Mouse (Mus musculus): Measurements from ENCODE around the gene Tapt1. TPM values are rescaled to one million over a fixed set of nuclear protein-coding genes. Genes with fewer than 3 reads are reported as not detected.

The Tapt1 gene
- polyA plus RNA-seq, 1 experiment from 2014 or later = 23.0 TPM

GRCm38 (mm10) chr5:44227462-44227840 lies 1.0 kb upstream of the Tapt1 start:
- H3K36me3 ChIP-seq (replicated peaks) = 0 out of 2 replicates have a peak, but pooled peaks cover 6% of the 10 kb centered on the region
- H3K9me3 ChIP-seq = no peaks in the 10 kb centered on the region
- H3K27me3 ChIP-seq (replicated peaks; ENCODE audit: low read depth, poor library complexity, severe bottlenecking) = no peaks in the 10 kb centered on the region
- peak overlapping the region; percentile 92 for H3K4me3 ChIP-seq
- peaks cover 37% of the 10 kb centered on the region for H3K4me1 ChIP-seq
- 11% methylated on average over 6 of the region's 6 CpGs for WGBS
- H3K27ac ChIP-seq (replicated peaks) = peak overlapping the region; percentile 97
- no peak for DNase-seq (ENCODE audit: low spot score)

DNA sequence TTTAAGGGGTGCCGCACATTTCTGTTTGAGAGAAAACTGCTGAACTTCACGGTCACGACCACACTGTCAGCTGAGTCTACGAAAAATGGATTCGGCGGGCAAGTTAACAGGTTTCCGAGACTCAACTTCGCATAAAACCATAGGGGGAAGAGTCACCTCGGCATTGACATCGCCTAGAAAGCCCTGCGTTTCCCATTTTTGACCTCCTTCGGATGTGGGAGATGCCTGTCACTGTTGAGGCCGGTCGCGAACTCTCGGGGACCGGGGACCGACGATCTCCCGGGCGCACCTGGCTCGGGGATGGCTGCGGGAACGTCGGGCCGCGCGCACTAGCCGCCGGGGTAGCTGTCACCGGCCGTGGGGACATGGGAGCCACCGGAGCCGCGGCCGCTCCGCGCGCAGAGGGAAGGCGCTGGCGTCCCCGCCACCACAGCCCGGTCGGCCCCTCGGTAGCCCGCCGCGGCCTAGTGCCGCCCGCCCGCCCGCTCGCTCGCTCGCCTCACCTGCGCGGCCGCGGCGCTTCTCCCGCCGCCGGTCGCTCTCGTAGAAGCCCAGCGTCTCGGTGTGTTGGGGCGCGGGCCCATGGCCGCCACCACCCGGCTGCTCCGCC lies 410 bp downstream of the Tapt1 start:
- Histone ChIP-seq H3K27me3 (replicated peaks; ENCODE audit: low read depth, poor library complexity, severe bottlenecking) (no peaks in the 10 kb centered on the region), H3K27ac (replicated peaks) (peak overlapping the region; percentile 97), H3K4me3 (peak overlapping the region; percentile 92), H3K36me3 (replicated peaks) (0 out of 2 replicates have a peak, but pooled peaks cover 6% of the 10 kb centered on the region), H3K4me1 (peaks cover 37% of the 10 kb centered on the region), H3K9me3 (no peaks in the 10 kb centered on the region)
- no peak for DNase-seq (ENCODE audit: low spot score)
- WGBS = under 1% methylated on average over 72 of the region's 72 CpGs

- H3K36me3 ChIP-seq (replicated peaks) = 0 out of 2 replicates have a peak, but pooled peaks cover 6% of the 10 kb centered on the region
- no peaks in the 10 kb centered on the region for H3K9me3 ChIP-seq
- no peak overlapping the region; the same call in 1 of the 2 replicates for H3K27ac ChIP-seq (replicated peaks)
- H3K27me3 ChIP-seq (replicated peaks; ENCODE audit: low read depth, poor library complexity, severe bottlenecking) = no peaks in the 10 kb centered on the region
- peaks cover 40% of the 10 kb centered on the region for H3K4me1 ChIP-seq
- peak; percentile 3 for DNase-seq (ENCODE audit: low spot score)
- 78% methylated on average over 4 of the region's 4 CpGs for WGBS
- peak overlapping the region; percentile 92 for H3K4me3 ChIP-seq
Measured at GRCm38 (mm10) chr5:44224916-44225600, 1.4 kb downstream of the Tapt1 start.

DNA sequence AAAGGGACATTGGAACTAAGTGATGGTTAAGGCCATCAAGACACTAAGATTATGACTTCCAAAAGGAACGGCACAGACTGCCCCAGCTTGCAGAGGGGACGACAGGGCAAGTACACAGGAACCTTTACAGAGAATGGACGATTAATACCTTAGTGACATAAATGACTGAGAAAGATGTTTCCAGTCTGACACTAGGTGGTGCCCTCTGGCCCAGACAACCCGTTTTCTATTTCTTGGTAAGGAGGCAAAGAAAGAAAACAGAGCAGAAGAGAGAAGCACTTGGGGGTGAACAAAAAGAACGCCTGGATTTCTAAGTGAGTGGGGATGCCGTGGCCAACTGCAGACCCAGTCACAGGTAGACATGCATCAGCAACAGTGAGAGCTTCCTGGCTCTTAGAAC lies 2.2 kb downstream of the Tapt1 start:
- 38% methylated on average over 6 of the region's 6 CpGs for WGBS
- H3K27ac ChIP-seq (replicated peaks) = peak overlapping the region; percentile 69
- DNase-seq (ENCODE audit: low spot score) = peak; percentile 33
- H3K4me3 ChIP-seq = peak overlapping the region; percentile 92
- no peaks in the 10 kb centered on the region for H3K27me3 ChIP-seq (replicated peaks; ENCODE audit: low read depth, poor library complexity, severe bottlenecking)
- no peaks in the 10 kb centered on the region for H3K9me3 ChIP-seq
- peaks cover 46% of the 10 kb centered on the region for H3K4me1 ChIP-seq
- H3K36me3 ChIP-seq (replicated peaks) = 0 out of 2 replicates have a peak, but pooled peaks cover 6% of the 10 kb centered on the region

DNA sequence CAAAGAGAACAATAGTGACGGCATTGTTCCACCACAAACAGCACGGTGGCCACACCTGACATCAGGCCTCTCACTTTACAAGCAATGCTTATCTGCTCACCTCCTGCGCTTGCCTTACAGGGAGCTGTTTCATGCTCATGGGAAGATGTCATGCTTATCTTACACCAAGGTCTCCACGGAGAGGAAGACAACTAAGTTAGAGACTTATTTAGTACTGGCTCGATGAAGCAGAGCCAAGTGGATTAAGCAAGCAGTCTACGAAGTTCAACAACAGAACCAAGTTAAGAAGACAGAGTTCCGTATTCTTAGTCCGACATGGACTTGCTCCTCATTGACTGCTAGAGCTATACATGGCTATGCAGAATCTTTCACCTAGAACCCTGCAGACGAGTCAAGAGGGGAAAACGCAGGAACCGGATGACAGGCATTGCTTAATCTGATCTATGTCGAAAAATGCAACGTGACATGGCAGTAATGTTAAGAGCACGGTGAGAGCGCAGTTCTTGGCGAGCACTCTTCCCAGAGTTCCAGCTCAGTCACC lies 3.0 kb downstream of the Tapt1 start:
- Histone ChIP-seq H3K4me3 (no peak overlapping the region), H3K36me3 (replicated peaks) (0 out of 2 replicates have a peak, but pooled peaks cover 6% of the 10 kb centered on the region), H3K9me3 (no peaks in the 10 kb centered on the region), H3K27me3 (replicated peaks; ENCODE audit: low read depth, poor library complexity, severe bottlenecking) (no peaks in the 10 kb centered on the region), H3K27ac (replicated peaks) (no peak overlapping the region), H3K4me1 (peaks cover 41% of the 10 kb centered on the region)
- WGBS = 92% methylated on average over 16 of the region's 16 CpGs
- no peak for DNase-seq (ENCODE audit: low spot score)

- Histone ChIP-seq H3K27me3 (replicated peaks; ENCODE audit: low read depth, poor library complexity, severe bottlenecking) (no peaks in the 10 kb centered on the region), H3K4me3 (no peak overlapping the region), H3K27ac (replicated peaks) (no peak overlapping the region), H3K9me3 (no peaks in the 10 kb centered on the region), H3K36me3 (replicated peaks) (peaks cover 22% of the 10 kb centered on the region), H3K4me1 (peaks cover 33% of the 10 kb centered on the region)
- 70% methylated on average over 7 of the region's 7 CpGs for WGBS
- peak; percentile 5 for DNase-seq (ENCODE audit: low spot score)
Measured at GRCm38 (mm10) chr5:44220430-44220829, 6.0 kb downstream of the Tapt1 start.

- WGBS = 57% methylated on average over 4 of the region's 4 CpGs
- H3K36me3 ChIP-seq (replicated peaks) = peaks cover 28% of the 10 kb centered on the region
- H3K27ac ChIP-seq (replicated peaks) = no peak overlapping the region
- H3K9me3 ChIP-seq = no peaks in the 10 kb centered on the region
- H3K4me1 ChIP-seq = peaks cover 27% of the 10 kb centered on the region
- no peak for DNase-seq (ENCODE audit: low spot score)
- H3K27me3 ChIP-seq (replicated peaks; ENCODE audit: low read depth, poor library complexity, severe bottlenecking) = no peaks in the 10 kb centered on the region
- no peak overlapping the region for H3K4me3 ChIP-seq
Measured at GRCm38 (mm10) chr5:44219871-44220270, 6.6 kb downstream of the Tapt1 start.

DNA sequence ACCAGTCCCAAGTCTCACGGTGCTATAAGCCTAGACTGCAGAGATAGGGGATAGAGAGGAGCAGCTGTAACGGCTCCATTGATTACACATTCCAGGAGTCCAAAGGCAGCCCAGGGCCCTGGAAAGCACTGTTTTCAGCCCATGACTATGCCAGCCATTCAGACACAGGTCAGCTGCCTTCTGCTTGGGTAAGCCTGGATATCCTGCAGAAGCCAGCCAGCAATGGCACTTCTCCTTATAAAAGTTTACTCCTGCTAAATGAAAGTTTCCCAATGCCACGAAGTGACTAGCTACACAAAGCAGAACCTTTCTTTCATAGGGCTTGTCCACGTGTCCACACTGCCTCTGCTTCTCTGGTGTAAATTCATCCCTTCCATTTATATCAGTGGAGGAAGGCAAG lies 7.9 kb downstream of the Tapt1 start:
- peaks cover 19% of the 10 kb centered on the region for H3K4me1 ChIP-seq
- 83% methylated on average over 4 of the region's 4 CpGs for WGBS
- H3K27ac ChIP-seq (replicated peaks) = no peak overlapping the region
- no peak overlapping the region for H3K4me3 ChIP-seq
- DNase-seq (ENCODE audit: low spot score) = no peak
- no peaks in the 10 kb centered on the region for H3K27me3 ChIP-seq (replicated peaks; ENCODE audit: low read depth, poor library complexity, severe bottlenecking)
- no peaks in the 10 kb centered on the region for H3K9me3 ChIP-seq
- peaks cover 30% of the 10 kb centered on the region for H3K36me3 ChIP-seq (replicated peaks)

- DNase-seq (ENCODE audit: low spot score) = no peak
- peaks cover 19% of the 10 kb centered on the region for H3K4me1 ChIP-seq
- H3K9me3 ChIP-seq = no peaks in the 10 kb centered on the region
- H3K27ac ChIP-seq (replicated peaks) = no peak overlapping the region
- no peaks in the 10 kb centered on the region for H3K27me3 ChIP-seq (replicated peaks; ENCODE audit: low read depth, poor library complexity, severe bottlenecking)
- 63% methylated on average over 5 of the region's 5 CpGs for WGBS
- peaks cover 25% of the 10 kb centered on the region for H3K36me3 ChIP-seq (replicated peaks)
- no peak overlapping the region for H3K4me3 ChIP-seq
Measured at GRCm38 (mm10) chr5:44217685-44218041, 8.8 kb downstream of the Tapt1 start.

GRCm38 (mm10) chr5:44217041-44217684 lies 9.3 kb downstream of the Tapt1 start:
- no peaks in the 10 kb centered on the region for H3K27me3 ChIP-seq (replicated peaks; ENCODE audit: low read depth, poor library complexity, severe bottlenecking)
- DNase-seq (ENCODE audit: low spot score) = no peak
- H3K27ac ChIP-seq (replicated peaks) = peak overlapping the region; percentile 31; the same call in 1 of the 2 replicates
- H3K4me3 ChIP-seq = no peak overlapping the region
- H3K36me3 ChIP-seq (replicated peaks) = peaks cover 29% of the 10 kb centered on the region
- no peaks in the 10 kb centered on the region for H3K9me3 ChIP-seq
- WGBS = 68% methylated on average over 8 of the region's 8 CpGs
- H3K4me1 ChIP-seq = peaks cover 19% of the 10 kb centered on the region

GRCm38 (mm10) chr5:44215118-44215517 lies 11.3 kb downstream of the Tapt1 start:
- Histone ChIP-seq H3K27ac (replicated peaks) (no peak overlapping the region), H3K27me3 (replicated peaks; ENCODE audit: low read depth, poor library complexity, severe bottlenecking) (no peaks in the 10 kb centered on the region), H3K9me3 (no peaks in the 10 kb centered on the region), H3K4me1 (peaks cover 15% of the 10 kb centered on the region), H3K36me3 (replicated peaks) (peaks cover 42% of the 10 kb centered on the region), H3K4me3 (no peak overlapping the region)
- no peak for DNase-seq (ENCODE audit: low spot score)

DNA sequence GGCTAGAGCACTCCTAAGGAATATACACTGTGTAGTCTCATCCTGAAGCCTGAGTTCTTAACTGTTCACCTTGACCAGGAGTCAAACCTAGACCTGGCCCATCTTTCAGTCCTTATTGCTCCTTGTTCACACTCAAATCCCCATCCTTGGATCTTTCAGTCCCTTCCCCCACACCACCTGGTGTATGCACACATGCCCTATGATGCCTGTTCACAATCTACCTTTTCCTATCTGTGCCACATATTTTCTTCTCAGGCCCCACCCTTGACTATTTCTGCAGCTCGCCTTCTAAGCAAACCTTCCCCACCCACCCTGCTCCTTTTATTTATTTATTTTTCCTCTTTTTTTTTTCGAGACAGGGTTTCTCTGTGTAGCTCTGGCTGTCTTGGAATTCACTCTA lies 12.4 kb downstream of the Tapt1 start:
- Histone ChIP-seq H3K27me3 (replicated peaks; ENCODE audit: low read depth, poor library complexity, severe bottlenecking) (no peaks in the 10 kb centered on the region), H3K27ac (replicated peaks) (no peak overlapping the region), H3K9me3 (no peaks in the 10 kb centered on the region), H3K4me3 (no peak overlapping the region), H3K4me1 (peaks cover 9% of the 10 kb centered on the region), H3K36me3 (replicated peaks) (peaks cover 48% of the 10 kb centered on the region)
- DNase-seq (ENCODE audit: low spot score) = no peak
- 75% methylated on average over 2 of the region's 2 CpGs for WGBS
